Mouse (Mus musculus) lung, postnatal 0 days (tissue): Measurements from ENCODE around the gene Mob4.

Experiments
- CTCF ChIP-seq: IDR thresholded peaks from 2 replicates; pipeline ENCODE4 v1.5.1; 2016; ENCODE audit warnings: antibody characterized with exemption, mild to moderate bottlenecking
- EP300 ChIP-seq: IDR thresholded peaks from 2 replicates; pipeline ENCODE4 v1.6.1; 2016; ENCODE audit warnings: antibody characterized with exemption, mild to moderate bottlenecking, control low read depth

- no peak for TF ChIP-seq CTCF
- no peak for TF ChIP-seq EP300
Measured at GRCm38 (mm10) chr1:55132308-55132707, 1.3 kb downstream of the Mob4 start.
